Mouse (Mus musculus): ENCODE data around the gene Tab1. TPM values are rescaled to one million over a fixed set of nuclear protein-coding genes. Genes with fewer than 3 reads are reported as not detected.

Tab1 gene
- polyA plus RNA-seq, 2 experiments: 9.4 to 11.9 TPM

DNA sequence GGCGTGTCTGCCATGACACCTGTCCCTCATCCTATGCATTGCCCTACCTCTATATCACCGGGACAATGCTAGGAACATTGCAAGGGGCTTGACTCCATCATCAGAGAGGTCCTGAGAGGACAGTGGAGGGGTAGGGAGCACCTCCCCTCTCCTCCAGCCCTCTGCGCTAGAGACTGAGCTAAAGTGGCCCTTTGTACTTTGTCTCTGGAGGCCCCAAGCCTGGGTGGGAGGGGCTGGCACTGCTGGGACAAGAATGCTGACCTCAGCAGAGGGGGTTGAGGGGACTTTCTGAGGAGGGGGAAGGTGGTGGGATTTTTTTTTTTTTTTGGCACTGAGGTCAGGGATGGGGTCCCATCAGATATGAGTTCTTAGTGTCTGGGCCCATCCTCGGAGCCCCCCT is 57.1 kb downstream of the Tab1 start:
- Histone ChIP-seq H3K27ac (no peak overlapping the region), H3K36me3 (replicated peaks; ENCODE audit: control insufficient read depth, insufficient read depth, low read depth) (no peaks in the 10 kb centered on the region), H3K27me3 (ENCODE audit: control insufficient read depth, insufficient read depth, low read length) (no peaks in the 10 kb centered on the region), H3K9me3 (ENCODE audit: control insufficient read depth, low read length) (no peaks in the 10 kb centered on the region), H3K4me2 (ENCODE audit: low read depth) (no peak overlapping the region), H3K4me1 (replicated peaks; ENCODE audit: control insufficient read depth in 2 of 2, insufficient read depth in 2 of 2, low read length in 1 of 2) (peaks cover 0 to 16% of the 10 kb centered on the region in 2 experiments; a peak in 2 of 4 replicates), H3K4me3 (ENCODE audit: insufficient read depth in 1 of 2, low read depth in 2 of 2, low read length in 2 of 2) (no peak overlapping the region), H3K9ac (replicated peaks) (no peak overlapping the region)
- ATAC-seq (ENCODE audit: insufficient read depth): no peak
- no peak for DNase-seq (ENCODE audit: low read depth in 3 of 3, low spot score in 3 of 3)
- TF ChIP-seq EP300 (IDR thresholded peaks at IDR 0.05; ENCODE audit: low read depth) (no peak), CTCF (IDR thresholded peaks at IDR 0.05; ENCODE audit: low read depth) (no peak)
- 56% methylated on average over 4 of the region's 4 CpGs for WGBS (ENCODE audit: insufficient replicate concordance)

GRCm38 (mm10) chr15:80191585-80192245 is 58.8 kb downstream of the Tab1 start:
- Histone ChIP-seq H3K9me3 (ENCODE audit: control insufficient read depth, low read length) (no peaks in the 10 kb centered on the region), H3K4me2 (ENCODE audit: low read depth) (no peak overlapping the region), H3K27ac (no peak overlapping the region), H3K4me3 (ENCODE audit: insufficient read depth in 1 of 2, low read depth in 2 of 2, low read length in 2 of 2) (no peak overlapping the region), H3K27me3 (ENCODE audit: control insufficient read depth, insufficient read depth, low read length) (no peaks in the 10 kb centered on the region), H3K36me3 (replicated peaks; ENCODE audit: control insufficient read depth, insufficient read depth, low read depth) (no peaks in the 10 kb centered on the region), H3K9ac (replicated peaks) (no peak overlapping the region), H3K4me1 (replicated peaks; ENCODE audit: control insufficient read depth in 2 of 2, insufficient read depth in 2 of 2, low read length in 1 of 2) (peaks cover 0 to 16% of the 10 kb centered on the region in 2 experiments; a peak in 1 of 4 replicates)
- ATAC-seq (ENCODE audit: insufficient read depth) (no peak), DNase-seq (ENCODE audit: low read depth in 3 of 3, low spot score in 3 of 3) (no peak)
- TF ChIP-seq EP300 (IDR thresholded peaks at IDR 0.05; ENCODE audit: low read depth): no peak
- TF ChIP-seq CTCF (IDR thresholded peaks at IDR 0.05; ENCODE audit: low read depth): no peak
- 41% methylated on average over 8 of the region's 8 CpGs for WGBS (ENCODE audit: insufficient replicate concordance)

DNA sequence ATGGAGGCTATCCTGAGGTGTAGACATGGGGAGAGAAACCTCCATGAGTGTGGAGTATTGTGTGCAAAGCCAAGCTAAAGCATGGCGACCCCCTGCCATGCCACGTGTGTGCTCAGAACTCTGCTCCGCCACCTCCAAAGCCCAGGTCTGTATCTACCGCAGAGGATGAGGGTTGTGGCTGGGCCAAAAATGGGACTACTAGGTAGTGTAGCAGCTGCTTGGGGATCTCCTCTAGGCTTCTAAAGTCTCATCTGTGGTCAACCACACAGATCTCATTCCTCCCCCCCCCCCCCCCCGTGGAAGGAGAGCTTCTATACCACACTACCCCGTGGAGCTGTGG is 59.3 kb downstream of the Tab1 start:
- Histone ChIP-seq H3K4me1 (replicated peaks; ENCODE audit: control insufficient read depth in 2 of 2, insufficient read depth in 2 of 2, low read length in 1 of 2) (peaks cover 0 to 16% of the 10 kb centered on the region in 2 experiments; a peak in 1 of 4 replicates), H3K4me2 (ENCODE audit: low read depth) (no peak overlapping the region), H3K4me3 (ENCODE audit: insufficient read depth in 1 of 2, low read depth in 2 of 2, low read length in 2 of 2) (no peak overlapping the region), H3K9me3 (ENCODE audit: control insufficient read depth, low read length) (no peaks in the 10 kb centered on the region), H3K36me3 (replicated peaks; ENCODE audit: control insufficient read depth, insufficient read depth, low read depth) (no peaks in the 10 kb centered on the region), H3K27ac (no peak overlapping the region), H3K9ac (replicated peaks) (no peak overlapping the region), H3K27me3 (ENCODE audit: control insufficient read depth, insufficient read depth, low read length) (no peaks in the 10 kb centered on the region)
- TF ChIP-seq EP300 (IDR thresholded peaks at IDR 0.05; ENCODE audit: low read depth): no peak
- TF ChIP-seq CTCF (IDR thresholded peaks at IDR 0.05; ENCODE audit: low read depth): no peak
- no peak for DNase-seq (ENCODE audit: low read depth in 3 of 3, low spot score in 3 of 3)
- ATAC-seq (ENCODE audit: insufficient read depth): no peak
- WGBS (ENCODE audit: insufficient replicate concordance): 59% methylated on average over 6 of the region's 6 CpGs

- H3K4me1 ChIP-seq (replicated peaks; ENCODE audit: control insufficient read depth in 2 of 2, insufficient read depth in 2 of 2, low read length in 1 of 2): peaks cover 0 to 16% of the 10 kb centered on the region in 2 experiments; a peak in 1 of 4 replicates
- no peaks in the 10 kb centered on the region for H3K36me3 ChIP-seq (replicated peaks; ENCODE audit: control insufficient read depth, insufficient read depth, low read depth)
- DNase-seq (ENCODE audit: low read depth in 3 of 3, low spot score in 3 of 3) (no peak), ATAC-seq (ENCODE audit: insufficient read depth) (no peak)
- H3K9ac ChIP-seq (replicated peaks): no peak overlapping the region
- H3K9me3 ChIP-seq (ENCODE audit: control insufficient read depth, low read length): no peaks in the 10 kb centered on the region
- no peak overlapping the region for H3K4me3 ChIP-seq (ENCODE audit: insufficient read depth in 1 of 2, low read depth in 2 of 2, low read length in 2 of 2)
- H3K27ac ChIP-seq: no peak overlapping the region
- 37% methylated on average over 7 of the region's 7 CpGs for WGBS (ENCODE audit: insufficient replicate concordance)
- TF ChIP-seq CTCF (IDR thresholded peaks at IDR 0.05; ENCODE audit: low read depth) (no peak), EP300 (IDR thresholded peaks at IDR 0.05; ENCODE audit: low read depth) (no peak)
- no peaks in the 10 kb centered on the region for H3K27me3 ChIP-seq (ENCODE audit: control insufficient read depth, insufficient read depth, low read length)
- no peak overlapping the region for H3K4me2 ChIP-seq (ENCODE audit: low read depth)
These were observed 59.9 kb downstream of the Tab1 start for GRCm38 (mm10) chr15:80192847-80193246.

GRCm38 (mm10) chr15:80199556-80199955 is 66.6 kb downstream of the Tab1 start:
- ATAC-seq (ENCODE audit: insufficient read depth): no peak
- Histone ChIP-seq H3K27me3 (ENCODE audit: control insufficient read depth, insufficient read depth, low read length) (no peaks in the 10 kb centered on the region), H3K9me3 (ENCODE audit: control insufficient read depth, low read length) (no peaks in the 10 kb centered on the region), H3K27ac (no peak overlapping the region), H3K9ac (replicated peaks) (no peak overlapping the region), H3K4me3 (ENCODE audit: insufficient read depth in 1 of 2, low read depth in 2 of 2, low read length in 2 of 2) (no peak overlapping the region), H3K4me2 (ENCODE audit: low read depth) (no peak overlapping the region), H3K36me3 (replicated peaks; ENCODE audit: control insufficient read depth, insufficient read depth, low read depth) (no peaks in the 10 kb centered on the region), H3K4me1 (replicated peaks; ENCODE audit: control insufficient read depth in 2 of 2, insufficient read depth in 2 of 2, low read length in 1 of 2) (no peaks in the 10 kb centered on the region)
- DNase-seq (ENCODE audit: low read depth in 3 of 3, low spot score in 3 of 3): no peak
- TF ChIP-seq CTCF (IDR thresholded peaks at IDR 0.05; ENCODE audit: low read depth) (no peak), EP300 (IDR thresholded peaks at IDR 0.05; ENCODE audit: low read depth) (no peak)
- WGBS (ENCODE audit: insufficient replicate concordance): 62% methylated on average over 2 of the region's 2 CpGs

Measured in liver, embryonic 14.5 days (tissue).